20 mouse cellular contexts compared by ENCODE assay signal in genomic region chr16:21406136-21406535, GRCm38 (mm10). TPM values are rescaled to one million over a fixed set of nuclear protein-coding genes. Genes with fewer than 3 reads are reported as not detected.
DNase-seq lines count a peak whose midpoint lies in the region; ATAC-seq lines count a peak whose summit lies in the region.
"Had no signal": no experiment of that assay in that cellular context is flagged by ENCODE, and none has a peak within 500 bp of the region (broad histone marks: within the 10 kb centered on the region; RNA-seq: fewer than 3 reads in every experiment).

No protein-coding gene starts in this region.

- no peaks in the 10 kb centered on the region for H3K9me3 ChIP-seq in heart, embryonic 10.5 days
- H3K9me3 ChIP-seq in intestine, embryonic 14.5 days (ENCODE audit: control insufficient read depth, low read length) = no peaks in the 10 kb centered on the region
- no peaks in the 10 kb centered on the region for H3K9me3 ChIP-seq in intestine, embryonic 16.5 days (ENCODE audit: control insufficient read depth, low read length)
- H3K9me3 ChIP-seq in limb, embryonic 11.5 days (ENCODE audit: control insufficient read depth, low read length) = no peaks in the 10 kb centered on the region
- H3K9me3 ChIP-seq: embryonic facial prominence, embryonic 15.5 days; forebrain, embryonic 13.5 days; limb, embryonic 15.5 days had no signal

- peaks cover 48% of the 10 kb centered on the region for H3K4me1 ChIP-seq in heart, embryonic 10.5 days
- H3K4me1 ChIP-seq in intestine, embryonic 14.5 days (replicated peaks; ENCODE audit: control insufficient read depth, insufficient read depth, low read length) = peaks cover 34% of the 10 kb centered on the region
- H3K4me1 ChIP-seq in intestine, embryonic 16.5 days (ENCODE audit: control insufficient read depth, insufficient read depth, low read length) = peaks cover 11% of the 10 kb centered on the region
- H3K4me1 ChIP-seq in limb, embryonic 11.5 days (ENCODE audit: control insufficient read depth, insufficient read depth, low read length) = peaks cover 26% of the 10 kb centered on the region

- H3K27ac ChIP-seq in heart, embryonic 10.5 days = peak overlapping the region; percentile 52
- H3K27ac ChIP-seq in intestine, embryonic 14.5 days (ENCODE audit: low read depth) = peak overlapping the region; percentile 73
- H3K27ac ChIP-seq in intestine, embryonic 16.5 days (ENCODE audit: low read length) = no peak overlapping the region
- peak overlapping the region; percentile 68 for H3K27ac ChIP-seq in limb, embryonic 11.5 days (replicated peaks; ENCODE audit: low read depth, low read length)
- H3K27ac ChIP-seq: embryonic facial prominence, embryonic 15.5 days; forebrain, embryonic 13.5 days; gastrocnemius, adult 2 months; kidney, postnatal 0 days; limb, embryonic 15.5 days had no signal

- H3K27me3 ChIP-seq in heart, embryonic 10.5 days (ENCODE audit: insufficient read depth, poor library complexity, severe bottlenecking) = no peaks in the 10 kb centered on the region
- H3K27me3 ChIP-seq in intestine, embryonic 14.5 days (replicated peaks; ENCODE audit: control insufficient read depth, insufficient read depth, low read length) = no peaks in the 10 kb centered on the region
- H3K27me3 ChIP-seq in intestine, embryonic 16.5 days (replicated peaks; ENCODE audit: control insufficient read depth, insufficient read depth, low read length) = no peaks in the 10 kb centered on the region
- no peaks in the 10 kb centered on the region for H3K27me3 ChIP-seq in limb, embryonic 11.5 days (ENCODE audit: control insufficient read depth, insufficient read depth, low read length)
- H3K27me3 ChIP-seq: embryonic facial prominence, embryonic 15.5 days; forebrain, embryonic 13.5 days; limb, embryonic 15.5 days had no signal

- DNase-seq in heart, embryonic 10.5 days (ENCODE audit: low spot score) = no peak
- DNase-seq in heart, adult 11 months = no peak
- no peak for DNase-seq in intestine, embryonic 14.5 days (ENCODE audit: low spot score)
- peak; percentile 69 for DNase-seq in embryo, embryonic 10 days (ENCODE audit: low spot score)
- no peak for DNase-seq in limb, embryonic 11.5 days (ENCODE audit: low spot score)
- DNase-seq: cerebellum, postnatal 14 days; gastrocnemius, adult 2 months; heart, adult 18-20 months; liver, postnatal 0 days; right cerebral cortex, postnatal 25 days; thymus, adult 2 months had no signal

- H3K9ac ChIP-seq in intestine, embryonic 14.5 days (ENCODE audit: low read length) = no peak overlapping the region
- H3K9ac ChIP-seq in intestine, embryonic 16.5 days (ENCODE audit: low read depth, low read length) = no peak overlapping the region
- peak overlapping the region; percentile 7; the same call in 1 of the 2 replicates for H3K9ac ChIP-seq in limb, embryonic 11.5 days (ENCODE audit: low read length)
- H3K9ac ChIP-seq: embryonic facial prominence, embryonic 15.5 days; forebrain, embryonic 13.5 days; limb, embryonic 15.5 days; liver, postnatal 0 days had no signal

- no peaks in the 10 kb centered on the region for H3K36me3 ChIP-seq in heart, embryonic 10.5 days
- no peaks in the 10 kb centered on the region for H3K36me3 ChIP-seq in intestine, embryonic 14.5 days (ENCODE audit: control insufficient read depth, insufficient read depth, low read length)
- H3K36me3 ChIP-seq in intestine, embryonic 16.5 days (ENCODE audit: control insufficient read depth, insufficient read depth, low read length) = no peaks in the 10 kb centered on the region
- no peaks in the 10 kb centered on the region for H3K36me3 ChIP-seq in limb, embryonic 11.5 days (ENCODE audit: control insufficient read depth, insufficient read depth, low read length)
- H3K36me3 ChIP-seq: embryonic facial prominence, embryonic 15.5 days; limb, embryonic 15.5 days had no signal

- H3K4me3 ChIP-seq in heart, embryonic 10.5 days = no peak overlapping the region
- H3K4me3 ChIP-seq in intestine, embryonic 14.5 days (ENCODE audit: low read depth, low read length) = no peak overlapping the region
- H3K4me3 ChIP-seq in intestine, embryonic 16.5 days (ENCODE audit: low read length) = no peak overlapping the region
- no peak overlapping the region for H3K4me3 ChIP-seq in limb, embryonic 11.5 days (ENCODE audit: low read depth, low read length)
- H3K4me3 ChIP-seq: embryonic facial prominence, embryonic 15.5 days; forebrain, embryonic 13.5 days; gastrocnemius, adult 2 months; limb, embryonic 15.5 days had no signal

- 0 out of 2 replicates have a peak, but pooled peaks have one; percentile 10 for ATAC-seq in intestine, embryonic 14.5 days (replicated peaks; ENCODE audit: low FRiP score, low TSS enrichment, low read depth)
- no peak for ATAC-seq in intestine, embryonic 16.5 days
- ATAC-seq in limb, embryonic 11.5 days (ENCODE audit: insufficient number of reproducible peaks, low FRiP score, low TSS enrichment, low read depth) = peak; percentile 36; the same call in 1 of the 2 replicates
- ATAC-seq in CD4-positive, CD25-positive, alpha-beta regulatory T cell, adult 4 months = no peak
- no peak for ATAC-seq in megakaryocyte progenitor cell, adult 5-6 weeks (replicated peaks; ENCODE audit: poor library complexity)
- ATAC-seq: activated CD4-positive, CD25-positive, alpha-beta regulatory T cell, adult 4 months; forebrain, embryonic 13.5 days; liver, postnatal 0 days had no signal

- no peak overlapping the region for H3K4me2 ChIP-seq in intestine, embryonic 14.5 days (ENCODE audit: low read length)
- no peak overlapping the region for H3K4me2 ChIP-seq in intestine, embryonic 16.5 days (ENCODE audit: low read depth, low read length)
- no peak overlapping the region; the same call in 1 of the 2 replicates for H3K4me2 ChIP-seq in limb, embryonic 11.5 days (ENCODE audit: low read depth, severe bottlenecking)
- H3K4me2 ChIP-seq: embryonic facial prominence, embryonic 15.5 days; forebrain, embryonic 13.5 days; limb, embryonic 15.5 days; midbrain, embryonic 11.5 days had no signal

- WGBS in heart, embryonic 10.5 days = 26% methylated on average over 6 of the region's 6 CpGs
- 34% methylated on average over 6 of the region's 6 CpGs for WGBS in intestine, embryonic 14.5 days
- 49% methylated on average over 6 of the region's 6 CpGs for WGBS in intestine, embryonic 16.5 days
- WGBS in limb, embryonic 11.5 days = 30% methylated on average over 6 of the region's 6 CpGs

RNA-seq across cellular contexts. Expression of gene Vps8, which starts 16.8 kb away (rescaled TPM):
- 20.6 and 31.5 TPM in 2 replicates for polyA plus RNA-seq in heart, embryonic 10.5 days (2016; fragmentation: Nextera tagmentation; extraction: Ambion mirVana)
- polyA plus RNA-seq in intestine, embryonic 14.5 days (2014; fragmentation: Nextera tagmentation; extraction: Ambion mirVana) = 14.4 and 20.8 TPM in 2 replicates
- 16.6 and 18.2 TPM in 2 replicates for polyA plus RNA-seq in intestine, embryonic 16.5 days (2015; fragmentation: Nextera tagmentation; extraction: Ambion mirVana)
- polyA plus RNA-seq in limb, embryonic 11.5 days (2014; fragmentation: Nextera tagmentation; extraction: Ambion mirVana) = 15.1 and 17.7 TPM in 2 replicates
- polyA plus RNA-seq in CD4-positive, CD25-positive, alpha-beta regulatory T cell, adult 4 months (2017; shearing (Covaris generic)) = 10 to 100 TPM; 11.7 to 21.9 TPM
- total RNA-seq in megakaryocyte progenitor cell, adult 5-6 weeks (2015) = 16.8 and 33.0 TPM in 2 replicates
- 26.9 and 27.4 TPM in 2 replicates for total RNA-seq in megakaryocyte progenitor cell, adult 5-6 weeks (2017)

Comparison
In these comparisons a context has a peak if more than half of its experiments do, and no peak if none do; other contexts are left out.
1. ATAC-seq: peak in intestine, embryonic 14.5 days (single experiment) and limb, embryonic 11.5 days (single experiment); none in intestine, embryonic 16.5 days (single experiment), CD4-positive, CD25-positive, alpha-beta regulatory T cell, adult 4 months (single experiment) and megakaryocyte progenitor cell, adult 5-6 weeks (single experiment).